Mouse (Mus musculus) limb, embryonic 11.5 days (tissue): Measurements from ENCODE around the gene Tnfrsf13b. TPM values are rescaled to one million over a fixed set of nuclear protein-coding genes. Genes with fewer than 3 reads are reported as not detected.

Experiments
- ATAC-seq: fragments of 200-750 bp; cut with Nextera tagmentation; 2 replicates; pipeline ENCODE4 v1.8.0; 2017; ENCODE audit warnings: low read depth; ENCODE audit not compliant: insufficient number of reproducible peaks, low FRiP score, low TSS enrichment
- DNase-seq: peaks from one replicate; pipeline ENCODE4 v3.0.0-alpha.2; 2015; ENCODE audit warnings: low spot score
- H3K27ac ChIP-seq: fragments of 300-500 bp; sonication (generic); replicated peaks from 2 replicates; pipeline ENCODE4 v1.5.1; 2014; ENCODE audit warnings: low read depth, mild to moderate bottlenecking, low read length
- H3K27me3 ChIP-seq: fragments of 300-500 bp; sonication (generic); 2 replicates; pipeline ENCODE4 v1.6.1; 2014; ENCODE audit warnings: mild to moderate bottlenecking, low read length, mixed read lengths; ENCODE audit not compliant: control insufficient read depth, insufficient read depth
- H3K36me3 ChIP-seq: fragments of 300-500 bp; sonication (generic); 2 replicates; pipeline ENCODE4 v1.6.1; 2014; ENCODE audit warnings: mild to moderate bottlenecking, low read length, moderate library complexity, mixed read lengths; ENCODE audit not compliant: control insufficient read depth, insufficient read depth
- H3K4me1 ChIP-seq: fragments of 300-500 bp; sonication (generic); 2 replicates; pipeline ENCODE4 v1.6.1; 2014; ENCODE audit warnings: low read length, mixed read lengths; ENCODE audit not compliant: control insufficient read depth, insufficient read depth
- H3K4me2 ChIP-seq: fragments of 300-500 bp; sonication (generic); 2 replicates; pipeline ENCODE4 v1.6.1; 2014; ENCODE audit warnings: low read depth, mild to moderate bottlenecking, moderate library complexity; ENCODE audit not compliant: severe bottlenecking
- H3K4me3 ChIP-seq: fragments of 300-500 bp; sonication (generic); 2 replicates; pipeline ENCODE4 v1.5.1; 2014; ENCODE audit warnings: low read depth, low read length
- H3K9ac ChIP-seq: fragments of 300-500 bp; sonication (generic); 2 replicates; pipeline ENCODE4 v1.6.1; 2014; ENCODE audit warnings: mild to moderate bottlenecking, low read length
- H3K9me3 ChIP-seq: fragments of 300-500 bp; sonication (generic); 2 replicates; pipeline ENCODE4 v1.6.1; 2016; ENCODE audit warnings: low read length; ENCODE audit not compliant: control insufficient read depth
- WGBS: fragments of 180-500 bp; shearing (Covaris S2); extraction: QIAGEN DNeasy Blood & Tissue Kit; methylation state at CpG from one replicate; pipeline ENCODE4 v1.1.7; 2014; 5-methylcytosine and 5-hydroxymethylcytosine counted together
- polyA plus RNA-seq: library from polyadenylated mRNA; unstranded; fragments of >200 nt; fragmentation: Nextera tagmentation; extraction: Ambion mirVana; gene quantifications from 2 replicates; pipeline ENCODE4 v1.2.1, GENCODE M21; 2014

The Tnfrsf13b gene
- polyA plus RNA-seq, 1 experiment from 2014 or later = 0.99 TPM

- no peak overlapping the region for H3K4me3 ChIP-seq
- no peak overlapping the region for H3K27ac ChIP-seq
- H3K4me2 ChIP-seq = no peak overlapping the region
- H3K27me3 ChIP-seq = peaks cover 4% of the 10 kb centered on the region; the same call in 1 of the 2 replicates
- H3K9me3 ChIP-seq = no peaks in the 10 kb centered on the region
- WGBS = 73% methylated on average over 6 of the region's 6 CpGs
- no peak for ATAC-seq
- H3K9ac ChIP-seq = no peak overlapping the region
- H3K4me1 ChIP-seq = no peaks in the 10 kb centered on the region; the same call in 1 of the 2 replicates
- DNase-seq = no peak
- peaks cover 14% of the 10 kb centered on the region; the same call in 1 of the 2 replicates for H3K36me3 ChIP-seq
These were observed 23.9 kb downstream of the Tnfrsf13b start for GRCm38 (mm10) chr11:61150233-61151001.

- Histone ChIP-seq H3K9ac (no peak overlapping the region), H3K27ac (no peak overlapping the region), H3K9me3 (no peaks in the 10 kb centered on the region), H3K27me3 (no peaks in the 10 kb centered on the region), H3K4me2 (no peak overlapping the region), H3K4me1 (no peaks in the 10 kb centered on the region), H3K4me3 (no peak overlapping the region), H3K36me3 (peaks cover 40% of the 10 kb centered on the region)
- ATAC-seq (no peak), DNase-seq (no peak)
- 84% methylated on average over 2 of the region's 2 CpGs for WGBS
These were observed 29.2 kb downstream of the Tnfrsf13b start for GRCm38 (mm10) chr11:61155727-61156126.

GRCm38 (mm10) chr11:61158141-61158540 lies 31.6 kb downstream of the Tnfrsf13b start:
- H3K27me3 ChIP-seq = no peaks in the 10 kb centered on the region
- H3K36me3 ChIP-seq = peaks cover 35% of the 10 kb centered on the region
- no peaks in the 10 kb centered on the region for H3K4me1 ChIP-seq
- H3K4me3 ChIP-seq = no peak overlapping the region
- H3K9me3 ChIP-seq = no peaks in the 10 kb centered on the region
- DNase-seq (no peak), ATAC-seq (no peak)
- H3K27ac ChIP-seq = no peak overlapping the region
- WGBS = 84% methylated on average over 3 of the region's 3 CpGs
- no peak overlapping the region for H3K9ac ChIP-seq
- H3K4me2 ChIP-seq = no peak overlapping the region

GRCm38 (mm10) chr11:61159796-61160732 lies 33.5 kb downstream of the Tnfrsf13b start:
- Histone ChIP-seq H3K27ac (no peak overlapping the region), H3K27me3 (no peaks in the 10 kb centered on the region), H3K4me2 (no peak overlapping the region), H3K4me1 (no peaks in the 10 kb centered on the region), H3K36me3 (peaks cover 36% of the 10 kb centered on the region), H3K9ac (no peak overlapping the region), H3K4me3 (no peak overlapping the region), H3K9me3 (no peaks in the 10 kb centered on the region)
- ATAC-seq (no peak), DNase-seq (no peak)
- WGBS = 83% methylated on average over 11 of the region's 11 CpGs

GRCm38 (mm10) chr11:61161121-61161520 lies 34.6 kb downstream of the Tnfrsf13b start:
- Histone ChIP-seq H3K27ac (no peak overlapping the region), H3K9me3 (no peaks in the 10 kb centered on the region), H3K4me3 (no peak overlapping the region), H3K4me2 (no peak overlapping the region), H3K9ac (no peak overlapping the region), H3K36me3 (peaks cover 35% of the 10 kb centered on the region), H3K27me3 (no peaks in the 10 kb centered on the region), H3K4me1 (no peaks in the 10 kb centered on the region)
- DNase-seq (no peak), ATAC-seq (no peak)
- 92% methylated on average over 13 of the region's 13 CpGs for WGBS

- Histone ChIP-seq H3K36me3 (peaks cover 36% of the 10 kb centered on the region), H3K27me3 (no peaks in the 10 kb centered on the region), H3K9ac (no peak overlapping the region), H3K4me3 (no peak overlapping the region), H3K4me2 (no peak overlapping the region), H3K4me1 (no peaks in the 10 kb centered on the region), H3K27ac (no peak overlapping the region), H3K9me3 (no peaks in the 10 kb centered on the region)
- WGBS = 95% methylated on average over 14 of the region's 14 CpGs
- no peak for ATAC-seq
- no peak for DNase-seq
These were observed 36.2 kb downstream of the Tnfrsf13b start for GRCm38 (mm10) chr11:61162776-61163175.

- Histone ChIP-seq H3K27me3 (no peaks in the 10 kb centered on the region), H3K9me3 (no peaks in the 10 kb centered on the region), H3K27ac (no peak overlapping the region), H3K9ac (no peak overlapping the region), H3K36me3 (peaks cover 36% of the 10 kb centered on the region), H3K4me2 (no peak overlapping the region), H3K4me1 (no peaks in the 10 kb centered on the region), H3K4me3 (no peak overlapping the region)
- DNase-seq (no peak), ATAC-seq (no peak)
- WGBS = 81% methylated on average over 3 of the region's 3 CpGs
These were observed 36.8 kb downstream of the Tnfrsf13b start for GRCm38 (mm10) chr11:61163341-61163740.

- Histone ChIP-seq H3K9me3 (no peaks in the 10 kb centered on the region), H3K4me2 (no peak overlapping the region; the same call in 1 of the 2 replicates), H3K4me3 (no peak overlapping the region), H3K27ac (no peak overlapping the region), H3K9ac (no peak overlapping the region), H3K4me1 (no peaks in the 10 kb centered on the region), H3K36me3 (peaks cover 28% of the 10 kb centered on the region), H3K27me3 (no peaks in the 10 kb centered on the region)
- DNase-seq = no peak
- WGBS = 92% methylated on average over 6 of the region's 6 CpGs
- no peak for ATAC-seq
These were observed 37.8 kb downstream of the Tnfrsf13b start for GRCm38 (mm10) chr11:61164366-61164765.
